Mouse (Mus musculus) urinary bladder, postnatal 25 days (tissue): Measurements from ENCODE around the gene Adamts2.

Experiments
- DNase-seq: peaks from one replicate; pipeline ENCODE4 v3.0.0; 2022; ENCODE audit warnings: low spot score

Gene Adamts2

DNA sequence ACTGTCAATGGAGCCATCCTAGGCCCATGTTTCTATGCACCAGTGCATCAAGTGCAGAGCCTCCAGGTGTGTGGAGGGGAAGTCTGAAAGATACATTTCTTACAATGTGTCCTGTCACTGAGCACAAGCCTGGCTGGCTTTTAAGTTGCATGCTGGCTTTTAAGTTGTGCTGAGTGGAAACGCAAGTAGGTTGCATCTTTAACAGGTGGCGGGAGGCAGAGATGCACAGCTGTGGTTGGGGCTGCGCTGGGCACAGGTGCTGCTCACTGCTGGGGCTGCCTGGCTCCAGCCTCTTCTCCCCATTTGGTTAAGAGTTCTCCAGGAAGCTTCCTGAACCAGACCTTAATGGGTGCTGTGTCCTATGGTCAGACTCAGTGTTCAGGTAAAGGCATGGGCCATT, 21.9 kb downstream of the Adamts2 start:
- no peak for DNase-seq

DNA sequence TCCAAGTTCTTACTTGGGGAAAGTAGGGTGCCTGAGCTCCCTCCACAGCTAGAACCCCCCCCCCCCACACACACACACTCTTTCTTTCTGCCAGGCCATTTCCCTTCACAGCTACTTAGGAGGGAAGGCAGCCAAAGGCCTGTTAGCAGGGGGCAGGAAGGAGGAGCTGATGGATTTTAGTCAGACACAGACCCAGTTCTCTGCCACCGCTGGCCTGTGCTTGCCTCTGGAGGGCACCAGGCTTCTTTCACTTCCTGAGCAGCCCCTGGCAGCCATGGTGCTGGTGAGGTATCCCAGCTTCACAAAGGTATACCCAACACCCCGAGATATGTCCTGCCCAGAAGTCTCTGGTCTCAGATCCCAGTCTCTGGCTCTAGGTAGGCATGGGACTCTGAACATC, 22.4 kb downstream of the Adamts2 start:
- DNase-seq, result no peak

DNA sequence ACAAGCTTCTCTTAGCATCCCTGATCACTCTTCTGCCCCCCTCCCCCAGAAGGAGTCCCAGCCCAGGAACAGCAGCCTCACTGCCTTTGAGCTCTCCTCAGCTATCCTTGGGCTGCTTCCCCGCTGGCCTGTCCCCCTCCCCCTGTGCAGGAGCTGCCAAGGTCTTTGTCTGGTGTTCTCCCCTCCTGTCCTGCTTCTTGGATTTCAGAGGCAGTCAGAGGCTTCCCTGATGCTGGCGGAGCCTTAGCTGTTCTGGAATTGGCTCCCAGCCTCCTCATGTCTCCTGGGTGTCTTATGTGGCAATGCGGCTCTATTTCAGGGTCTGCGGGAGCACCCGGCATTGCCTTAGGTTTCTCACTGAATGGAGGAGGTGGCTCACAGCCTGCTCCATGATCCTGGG, 22.8 kb downstream of the Adamts2 start:
- no peak for DNase-seq

DNA sequence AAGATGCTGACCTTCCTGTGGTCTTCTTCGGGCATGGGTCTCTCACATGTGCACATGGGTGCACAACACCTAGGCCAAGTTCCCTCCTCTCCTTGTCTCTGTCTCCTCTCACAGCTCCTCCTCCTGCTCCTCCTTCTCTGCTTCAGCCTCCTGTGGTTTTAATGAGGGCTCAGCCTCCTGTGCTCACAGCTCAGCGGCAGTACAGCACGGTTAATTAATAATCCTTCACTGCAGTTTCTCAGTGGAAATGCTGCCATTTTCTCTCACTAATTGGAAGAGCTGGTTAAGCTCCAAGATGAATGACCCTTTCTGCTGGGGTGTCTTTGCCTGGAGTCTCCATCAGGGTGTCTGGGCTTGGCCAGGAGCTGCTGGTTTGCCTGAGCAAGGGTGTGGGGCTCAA, 27.0 kb downstream of the Adamts2 start:
- DNase-seq, result no peak

DNA sequence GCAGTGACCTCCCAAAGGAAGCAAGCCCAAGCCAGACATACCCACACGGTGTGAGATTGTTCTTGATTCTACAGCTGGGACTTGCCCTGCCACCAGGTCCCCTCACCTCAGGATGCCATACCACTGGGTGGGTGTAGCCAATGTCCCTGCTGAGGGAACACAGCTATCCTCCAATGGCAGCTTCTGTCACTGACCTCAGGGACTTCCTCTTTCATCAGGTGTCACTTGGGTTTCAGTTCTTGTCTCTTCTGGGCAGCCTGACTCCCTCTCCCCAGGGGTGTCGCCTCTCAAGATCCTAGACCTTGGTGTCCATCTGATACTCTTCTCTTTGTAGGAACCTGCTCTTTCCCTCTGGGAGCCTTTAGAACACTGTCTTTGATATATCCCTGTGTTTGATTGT, 28.6 kb downstream of the Adamts2 start:
- DNase-seq, result no peak

DNA sequence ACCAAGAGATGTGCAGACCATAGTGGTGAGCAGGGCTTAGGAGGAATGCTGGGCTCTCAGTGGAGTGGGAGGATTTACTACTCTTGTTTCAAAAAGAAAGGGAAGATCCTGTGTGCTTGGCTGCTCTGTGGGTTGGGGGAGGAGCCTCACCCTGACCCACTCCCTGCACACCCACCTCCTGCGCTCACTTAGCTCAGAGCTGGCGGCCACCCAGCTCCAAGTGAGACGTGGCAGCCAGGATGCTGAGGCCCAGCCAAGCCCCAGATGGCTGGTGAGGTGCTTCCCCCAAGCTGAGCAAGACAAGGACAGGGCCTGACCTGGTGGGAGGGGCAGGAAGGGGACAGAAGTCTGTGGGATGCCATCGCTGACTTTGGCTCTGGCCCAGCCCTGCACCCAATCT, 30.4 kb downstream of the Adamts2 start:
- peak; percentile 62 for DNase-seq

DNA sequence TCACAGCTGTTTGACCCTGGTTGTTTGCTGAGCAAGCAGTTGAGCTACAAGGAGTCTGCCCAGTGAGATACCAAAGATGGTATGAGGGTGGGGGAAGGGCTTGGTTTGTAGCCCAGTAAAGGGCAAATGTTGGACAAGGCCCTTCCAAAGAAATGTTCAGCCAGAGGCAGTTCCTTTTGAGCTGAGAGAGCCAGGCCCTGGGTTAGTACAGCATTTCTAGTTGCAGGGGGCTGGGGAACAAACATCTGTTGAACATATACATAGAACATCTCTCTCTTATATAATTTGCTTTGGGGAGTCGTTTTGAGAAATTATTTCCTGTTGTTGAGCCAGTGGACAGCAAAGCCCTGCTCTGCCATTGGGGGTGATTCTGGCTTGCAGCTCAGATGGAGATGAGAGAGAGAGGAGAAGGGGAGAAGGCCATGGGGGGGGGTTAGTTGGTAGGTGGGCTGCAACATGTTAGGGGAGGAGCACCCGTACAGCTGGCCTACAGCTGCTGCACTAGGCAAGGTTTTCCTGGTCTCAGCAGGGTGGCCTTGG, 33.2 kb downstream of the Adamts2 start:
- no peak for DNase-seq

DNA sequence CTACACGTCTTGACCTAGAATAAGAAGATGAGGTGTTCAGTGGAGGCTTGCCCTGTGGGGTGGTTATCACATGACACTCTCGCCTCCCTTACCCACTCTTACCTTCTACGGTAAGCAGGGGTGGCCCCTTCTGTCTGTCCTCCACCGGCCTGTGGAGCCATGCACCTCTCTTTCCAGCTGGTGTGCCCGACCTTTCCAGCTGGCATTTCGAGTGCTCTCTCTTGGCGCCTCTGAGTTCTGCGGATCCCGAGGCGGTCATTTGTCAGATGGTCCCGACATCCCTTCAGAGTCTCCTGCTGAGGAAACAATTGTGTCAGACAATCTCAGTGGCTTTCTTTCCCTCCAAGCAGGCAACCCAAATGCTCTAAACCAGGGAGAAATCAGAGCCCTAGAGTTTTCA, 35.1 kb downstream of the Adamts2 start:
- no peak for DNase-seq

DNA sequence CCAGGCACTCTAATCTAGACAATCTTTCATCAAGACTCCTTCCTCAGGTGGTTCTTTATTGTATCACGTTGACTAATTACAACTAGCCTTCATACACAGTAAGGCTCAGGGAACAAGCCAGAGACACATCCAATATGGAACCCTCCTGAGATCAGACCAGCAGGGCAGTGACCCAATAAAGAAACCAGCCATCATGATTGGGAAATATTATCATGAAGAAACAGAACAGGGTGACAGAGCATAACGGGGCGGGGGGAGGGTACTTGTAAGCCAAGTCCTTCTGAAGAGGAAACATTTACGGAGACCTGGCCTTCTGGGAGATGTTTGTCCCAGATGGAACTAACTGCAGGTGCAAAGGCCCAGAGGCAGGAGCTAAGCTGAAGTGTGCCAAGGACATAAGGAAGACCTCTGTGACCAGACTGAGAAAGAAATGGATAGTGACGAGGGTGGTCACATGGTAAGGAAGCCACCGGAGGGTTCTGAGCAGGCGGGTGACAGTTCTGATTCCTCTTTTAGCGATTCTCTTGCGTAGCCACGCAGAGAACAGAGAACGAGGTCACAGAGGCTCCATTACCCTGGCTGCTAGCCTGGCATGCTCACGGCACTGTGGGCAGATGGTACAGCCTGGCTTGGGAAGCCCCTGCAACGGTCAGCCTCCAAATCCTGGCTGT, 36.4 kb downstream of the Adamts2 start:
- DNase-seq, result no peak

DNA sequence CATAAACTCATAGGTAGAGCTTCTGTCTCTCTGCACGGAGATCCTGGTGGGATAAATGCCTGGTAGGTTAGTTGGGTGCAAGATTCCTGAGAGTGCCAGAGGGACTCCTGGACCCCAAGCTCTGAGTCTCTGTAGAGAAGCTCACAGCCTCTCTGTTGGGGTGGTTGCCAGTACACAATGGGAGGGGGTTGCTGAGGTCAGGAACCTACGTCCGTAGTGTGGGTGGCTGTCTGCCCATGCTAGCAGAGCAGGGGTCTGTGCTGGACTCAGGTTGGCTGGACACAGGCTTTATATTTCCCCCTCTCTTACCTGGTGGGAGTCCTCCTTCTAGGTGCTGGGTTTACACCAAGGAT, 37.0 kb downstream of the Adamts2 start:
- DNase-seq, result no peak

DNA sequence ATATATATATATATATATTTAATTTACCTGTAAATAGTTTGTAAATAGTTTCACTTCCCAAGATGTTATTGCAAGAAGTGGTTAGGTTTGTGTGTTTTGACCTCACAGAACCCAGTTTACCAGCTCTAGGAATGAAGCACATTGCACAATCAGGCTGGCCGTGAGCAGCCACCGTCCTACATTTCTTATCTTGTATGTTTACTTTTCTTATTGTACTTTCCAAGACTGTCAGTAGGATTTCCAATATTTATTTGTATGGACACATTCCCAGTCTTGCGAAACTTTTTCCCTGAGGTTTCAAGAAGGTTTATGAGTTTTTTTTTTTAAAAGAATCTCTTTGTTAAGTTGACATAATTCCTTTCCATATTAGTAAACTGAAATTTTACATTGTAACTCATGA, 40.7 kb downstream of the Adamts2 start:
- DNase-seq, result no peak

DNA sequence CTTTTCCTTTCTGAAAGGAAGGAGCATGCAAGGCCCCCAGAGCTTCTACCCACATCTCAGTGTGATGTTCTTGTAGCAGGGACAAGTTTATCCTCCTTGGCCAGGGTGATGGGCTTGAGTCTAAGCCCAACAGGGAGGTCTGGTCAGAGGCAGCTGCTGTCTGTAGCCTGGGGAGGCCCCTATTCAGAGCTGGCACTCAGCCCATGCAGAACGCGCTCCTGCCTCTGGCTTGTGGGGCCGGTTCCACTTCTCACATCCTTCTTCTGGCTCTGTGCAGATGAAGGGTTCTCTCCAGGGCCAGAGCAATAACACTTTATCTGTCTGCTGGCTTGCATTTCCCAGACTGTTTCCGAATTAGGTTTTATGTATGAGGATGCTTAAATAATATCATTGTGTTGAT, 44.3 kb downstream of the Adamts2 start:
- peak; percentile 44 for DNase-seq

DNA sequence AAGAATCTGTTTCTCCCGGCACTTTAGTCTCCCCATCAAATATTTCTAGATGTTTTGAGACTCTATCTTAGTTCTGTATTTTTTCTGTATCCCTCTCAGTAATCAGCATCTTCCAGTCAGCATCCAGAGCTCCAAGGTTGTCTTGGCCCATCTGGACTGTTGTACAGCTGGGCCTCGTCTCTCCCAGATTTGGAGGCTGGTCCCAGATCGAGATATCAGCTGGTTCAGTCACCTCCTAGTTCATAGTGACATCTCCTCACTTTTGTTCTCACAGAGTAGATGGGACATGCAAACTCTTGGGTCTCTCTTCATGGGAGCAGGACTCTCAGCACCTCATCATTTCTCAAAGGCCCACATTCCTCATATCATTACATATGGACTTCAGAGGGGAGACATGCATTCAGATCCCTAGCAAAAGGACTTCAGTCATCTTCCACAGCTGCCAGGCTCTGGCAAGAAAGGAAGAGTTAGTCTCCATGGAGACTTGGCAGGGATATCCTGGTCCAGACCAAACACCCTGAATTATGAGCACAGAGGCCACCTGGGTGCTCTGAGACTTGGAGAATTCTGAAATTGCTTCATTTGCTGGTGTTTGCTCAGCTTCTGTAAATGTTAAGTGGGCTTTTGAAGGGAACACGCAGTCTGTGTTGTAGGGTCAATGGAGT, 46.4 kb downstream of the Adamts2 start:
- DNase-seq, result no peak

DNA sequence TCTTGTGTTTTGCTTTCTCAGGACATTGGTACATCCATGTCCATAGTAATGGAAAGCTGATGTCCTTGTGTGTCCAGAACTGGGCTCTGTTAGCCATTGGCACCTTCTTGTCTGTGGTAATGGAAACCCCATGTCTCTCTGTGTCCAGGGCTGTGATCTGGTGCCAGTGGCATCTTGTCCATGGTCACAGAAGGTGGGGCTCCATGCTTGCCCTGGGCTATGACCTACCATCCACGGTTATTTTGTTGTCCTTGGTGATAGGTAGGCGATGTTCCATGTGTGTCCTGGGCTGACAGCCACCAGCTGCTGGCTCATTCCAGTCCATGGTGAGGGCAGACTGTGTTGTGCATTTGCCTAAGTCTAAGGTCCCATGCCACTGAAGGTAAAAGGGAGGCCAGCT, 48.2 kb downstream of the Adamts2 start:
- no peak for DNase-seq

DNA sequence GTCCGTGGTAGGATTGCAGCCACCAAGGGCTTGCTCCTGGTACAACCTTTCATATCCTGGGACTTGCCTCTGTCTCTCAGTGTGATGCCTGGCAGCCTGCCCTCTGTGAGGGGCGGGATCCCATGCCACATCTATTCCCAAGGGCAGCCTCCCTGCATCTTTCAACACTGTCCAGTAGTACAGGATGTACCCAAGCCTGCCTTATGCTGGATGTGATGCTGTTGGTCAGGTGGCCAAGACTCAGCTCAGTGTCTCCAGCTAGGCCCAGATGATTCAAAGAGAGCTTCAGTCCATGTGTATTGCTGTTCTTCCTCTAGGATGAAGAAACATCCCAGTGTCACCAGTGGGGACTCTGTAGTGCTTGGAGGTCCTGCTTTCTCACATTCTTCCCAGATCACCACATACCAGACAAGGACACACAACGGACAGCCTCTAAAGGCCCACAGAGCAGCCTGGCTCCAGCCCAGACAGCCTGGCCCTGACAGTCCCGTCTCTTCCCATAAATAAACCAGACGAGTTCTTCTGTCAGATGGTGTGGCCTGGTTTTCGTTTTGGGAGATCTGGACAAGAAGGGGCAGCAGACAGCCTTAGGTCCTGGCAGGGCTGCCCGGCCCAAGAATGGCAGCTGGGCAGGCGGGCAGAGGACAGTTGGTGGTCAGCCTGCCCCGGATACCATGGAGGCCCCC, 52.0 kb downstream of the Adamts2 start:
- no peak for DNase-seq

DNA sequence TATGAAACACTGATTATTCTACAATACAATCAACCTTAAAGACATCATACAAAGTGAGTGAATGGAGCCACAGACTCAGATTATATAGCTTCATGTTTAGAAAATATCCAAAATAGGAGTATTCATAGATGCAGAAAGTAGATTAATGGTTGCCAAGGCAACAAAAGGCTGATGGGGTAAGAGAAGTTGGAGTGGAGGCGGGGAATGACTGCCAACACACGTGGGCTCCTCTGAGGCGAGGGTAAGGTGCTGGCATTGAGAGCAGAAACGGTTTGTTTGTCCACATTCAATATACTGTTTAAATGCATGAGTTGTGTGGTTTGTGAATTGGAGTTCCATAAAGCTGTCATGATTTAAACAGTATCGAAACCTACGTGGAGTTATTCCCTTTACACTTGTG, 56.9 kb downstream of the Adamts2 start:
- DNase-seq, result no peak

DNA sequence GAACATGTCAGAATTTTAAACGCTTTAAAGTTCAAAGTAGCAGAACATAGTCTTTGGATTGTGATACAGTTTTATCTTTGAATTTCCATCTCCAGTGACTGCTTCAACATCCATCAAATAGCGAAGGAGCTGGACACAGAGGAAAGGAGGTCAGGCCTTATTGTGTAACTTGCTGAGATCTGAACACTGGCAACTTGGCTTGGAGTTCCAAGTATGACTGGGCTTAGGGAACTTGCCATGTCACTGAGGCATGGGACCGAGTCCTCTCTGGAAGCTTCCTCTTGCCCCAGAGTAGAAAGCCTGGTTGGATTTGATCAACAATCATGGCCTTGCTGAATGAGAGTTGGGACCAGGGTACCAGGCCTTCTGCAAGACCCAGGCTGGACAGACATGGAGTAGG, 60.3 kb downstream of the Adamts2 start:
- DNase-seq, result no peak

DNA sequence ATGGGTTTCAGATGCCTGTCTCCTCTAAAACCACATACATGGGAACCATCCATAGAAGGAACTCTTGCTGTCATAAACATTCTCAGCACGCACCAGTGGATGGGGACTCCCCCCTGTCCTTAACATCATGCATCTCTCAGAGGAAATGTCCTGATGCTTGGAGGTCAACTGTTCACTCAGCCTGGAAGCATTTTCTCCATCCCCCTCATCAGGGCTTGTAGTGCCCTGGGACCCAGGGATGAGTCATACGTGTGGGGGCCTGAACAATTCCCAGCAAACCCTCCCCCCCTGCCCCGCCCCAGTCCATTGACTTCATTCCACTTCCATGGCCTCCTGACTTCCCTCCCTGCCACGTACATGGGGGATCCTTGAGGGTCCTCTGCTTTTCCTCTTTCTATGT, 62.9 kb downstream of the Adamts2 start:
- DNase-seq, result no peak

DNA sequence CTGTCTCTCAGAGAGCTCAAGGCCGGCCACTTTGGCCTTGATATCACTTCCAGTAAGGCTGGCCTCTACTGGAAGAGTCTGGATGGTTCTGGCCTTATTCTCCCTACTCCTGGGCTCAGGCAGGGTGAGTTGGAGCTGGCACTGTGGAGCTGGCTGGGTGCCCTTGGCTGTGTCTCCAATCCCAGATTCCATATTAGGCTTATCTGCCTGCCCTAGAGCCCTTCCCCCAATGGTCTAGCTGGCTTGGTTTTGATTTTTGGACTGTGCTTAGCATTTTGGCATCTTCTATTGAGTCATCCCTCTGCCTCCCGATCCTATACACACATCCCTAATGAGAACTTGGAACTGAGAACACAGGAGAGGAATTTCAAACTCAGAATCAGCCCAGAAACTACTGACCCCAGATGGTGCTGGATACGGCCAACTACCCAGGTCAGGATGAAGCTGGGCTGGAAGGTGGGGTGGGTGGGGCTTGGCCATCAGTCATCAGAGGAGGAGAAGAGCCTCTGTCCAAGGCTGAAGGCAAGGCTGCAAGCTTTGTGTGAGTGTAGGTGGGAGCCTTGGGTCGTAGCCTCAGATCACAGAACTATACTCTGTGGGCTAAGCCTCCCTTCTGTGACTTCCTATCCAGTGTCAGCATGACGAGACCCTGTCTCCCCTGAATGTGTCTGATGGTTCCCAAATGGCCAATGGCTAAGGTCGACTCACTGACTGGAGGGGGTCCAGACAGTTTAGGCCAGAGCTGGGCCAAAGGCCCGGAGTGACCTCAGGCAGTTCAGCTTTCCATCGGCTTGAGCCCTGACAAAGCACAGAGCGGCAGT, 67.9 kb downstream of the Adamts2 start:
- peak; percentile 58 for DNase-seq

DNA sequence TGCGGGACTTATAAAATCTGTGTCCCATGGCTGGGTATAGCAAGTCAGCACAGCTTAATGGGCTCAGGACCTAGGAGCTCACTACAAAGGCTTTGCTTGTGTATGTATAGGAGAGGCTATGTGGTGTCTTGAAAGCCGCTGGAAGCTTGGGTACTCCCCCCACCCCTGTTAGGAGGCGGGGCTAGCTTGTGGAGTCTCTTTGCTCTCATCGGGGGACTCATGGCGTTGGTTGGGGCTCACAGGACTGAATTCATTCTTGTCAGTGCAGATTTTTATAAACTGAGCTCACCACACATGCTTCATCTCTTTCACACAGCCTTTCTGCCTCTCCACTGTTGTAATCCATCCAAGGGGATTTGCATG, 68.5 kb downstream of the Adamts2 start:
- no peak for DNase-seq

DNA sequence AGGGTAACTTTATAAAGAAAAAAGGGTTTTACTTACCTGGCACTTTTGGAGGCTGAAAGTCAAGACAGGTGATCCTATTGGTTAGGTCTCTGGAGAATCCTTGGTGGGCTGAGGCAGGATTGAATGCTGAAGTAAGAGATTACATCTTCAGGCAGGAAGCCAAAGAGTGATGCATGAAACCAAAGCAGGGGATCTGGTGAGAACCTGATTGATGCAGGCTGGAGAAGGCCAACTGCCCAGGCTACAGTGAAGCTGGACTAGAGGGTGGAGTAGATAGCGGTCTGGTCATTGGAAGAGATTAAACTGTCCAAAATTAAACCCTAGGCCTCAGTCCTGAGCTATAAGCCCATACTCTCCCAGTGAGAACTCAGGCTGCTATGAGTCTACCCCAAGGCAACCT, 69.0 kb downstream of the Adamts2 start:
- no peak for DNase-seq

DNA sequence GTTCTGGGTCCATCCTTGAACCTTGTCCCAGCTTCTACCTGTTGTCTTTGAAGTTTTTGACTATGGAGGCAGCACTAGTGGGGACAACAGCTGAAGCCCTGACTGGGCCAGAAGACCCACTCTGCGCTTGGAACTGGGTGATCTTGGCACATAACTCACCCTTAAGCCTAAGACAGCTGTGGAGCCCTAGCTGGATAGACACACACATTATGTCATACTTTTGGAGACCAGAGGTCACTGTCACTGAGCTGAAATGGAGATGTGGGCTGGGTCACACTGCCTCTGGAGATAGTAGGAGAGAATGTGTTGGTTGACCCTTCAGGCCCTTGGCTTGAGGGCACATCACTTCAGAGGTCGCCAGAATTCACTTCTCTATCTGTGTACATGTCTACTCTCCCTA, 69.5 kb downstream of the Adamts2 start:
- no peak for DNase-seq
